Mouse (Mus musculus): ENCODE results near the gene Gpc5. TPM values are rescaled to one million over a fixed set of nuclear protein-coding genes. Genes with fewer than 3 reads are reported as not detected.

The Gpc5 gene
- total and polyA plus RNA-seq, 3 experiments, result 0.14 TPM; not detected in 2

DNA sequence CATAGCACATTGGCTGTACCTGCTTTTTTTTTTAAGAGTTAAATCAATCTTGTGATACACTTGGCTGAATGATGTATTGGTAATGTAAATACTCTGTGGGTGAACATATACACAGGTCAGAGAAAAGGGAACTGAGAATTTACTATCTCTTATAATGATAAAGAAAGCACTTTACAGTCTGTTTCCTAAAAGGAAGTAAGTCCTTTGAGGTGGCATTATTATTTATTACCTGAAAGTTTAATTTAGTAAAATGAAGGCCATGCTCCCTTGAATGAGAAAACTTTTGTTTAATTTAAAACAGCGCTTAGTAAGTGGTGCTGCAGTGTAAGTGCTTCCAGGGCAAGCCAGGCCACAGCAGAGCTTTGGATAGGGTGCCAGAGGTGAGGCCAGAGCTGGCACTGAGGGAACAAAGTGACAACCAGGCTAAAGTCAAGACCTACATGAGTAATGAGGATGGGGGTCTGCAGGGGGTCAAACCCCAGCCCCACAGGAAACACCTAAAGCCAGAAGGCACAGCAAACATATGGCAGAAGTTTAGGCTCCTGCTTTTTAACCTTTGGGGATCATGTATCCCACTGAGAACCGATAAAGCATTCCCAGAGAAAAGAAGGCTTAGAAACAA lies 315.4 kb downstream of the Gpc5 start:
- in situ Hi-C loops (cut with MboI; ENCODE audit: low pct_ligation_motif_present, low pct_unique_long_range_greater_than_20kb, low sequenced_read_pairs), result no loop called here
- no peaks in the 10 kb centered on the region for H3K79me2 ChIP-seq (replicated peaks; ENCODE audit: control insufficient read depth, extremely low read depth, insufficient read depth, poor library complexity, severe bottlenecking)
- no peaks in the 10 kb centered on the region for H3K36me3 ChIP-seq (replicated peaks in 1 of 2; ENCODE audit: control insufficient read depth in 1 of 2, insufficient read depth in 1 of 2, low read length in 1 of 2)
- H3K9ac ChIP-seq (ENCODE audit: insufficient read depth, low read depth), result no peak overlapping the region
- H3K4me3 ChIP-seq (replicated peaks in 1 of 3; ENCODE audit: low read depth in 2 of 3, low read length in 2 of 3, poor library complexity in 1 of 3), result no peak overlapping the region
- peaks cover 4% of the 10 kb centered on the region for H3K9me3 ChIP-seq (replicated peaks; ENCODE audit: low read length)
- H3K27ac ChIP-seq (ENCODE audit: insufficient read depth, low read depth), result no peak overlapping the region
- H3K4me2 ChIP-seq (ENCODE audit: insufficient read depth, low read depth, poor library complexity, severe bottlenecking), result no peak overlapping the region
- dilution Hi-C loops (cut with MboI; ENCODE audit: extremely low pct_ligation_motif_present, extremely low pct_unique_long_range_greater_than_20kb, low sequenced_read_pairs), result no loop called here
- H3K27me3 ChIP-seq (replicated peaks), result no peaks in the 10 kb centered on the region
- DNase-seq (ENCODE audit: extremely low read depth), result no peak
- no peak for TF ChIP-seq KAT2A (IDR thresholded peaks at IDR 0.05; ENCODE audit: insufficient replicate concordance, low read length)
- no peak for TF ChIP-seq ZC3H11A (IDR thresholded peaks at IDR 0.05; ENCODE audit: low read depth, low read length)
- no peak for TF ChIP-seq ZNF384 (IDR thresholded peaks at IDR 0.05; ENCODE audit: low read depth, low read length)
- no peak for TF ChIP-seq RCOR1 (conservative IDR thresholded peaks at IDR 0.05; ENCODE audit: low read depth, low read length)
- TF ChIP-seq HCFC1 (IDR thresholded peaks at IDR 0.05; ENCODE audit: low read depth, low read length), result no peak
- no peak for TF ChIP-seq MAX (IDR thresholded peaks at IDR 0.05; ENCODE audit: low read length)
- no peak for TF ChIP-seq SMC3 (IDR thresholded peaks at IDR 0.05; ENCODE audit: low read depth, low read length)
- TF ChIP-seq ETS1 (conservative IDR thresholded peaks at IDR 0.05; ENCODE audit: low read depth, low read length), result no peak
- no peak for TF ChIP-seq USF2 (conservative IDR thresholded peaks at IDR 0.05; ENCODE audit: low read depth, low read length)
- no peak for TF ChIP-seq NELFE (IDR thresholded peaks at IDR 0.05; ENCODE audit: low read depth, low read length)
- no peak for TF ChIP-seq MXI1 (IDR thresholded peaks at IDR 0.05; ENCODE audit: low read depth, low read length)
- TF ChIP-seq TBP (conservative IDR thresholded peaks at IDR 0.05; ENCODE audit: low read depth, low read length), result no peak
- no peak for TF ChIP-seq POLR2AphosphoS2 (IDR thresholded peaks at IDR 0.05; ENCODE audit: low read depth, low read length)
- no peak for TF ChIP-seq ELF1 (IDR thresholded peaks at IDR 0.05; ENCODE audit: low read depth, low read length)
- no peak for TF ChIP-seq CTCF (conservative IDR thresholded peaks at IDR 0.05 in 1 of 2, IDR thresholded peaks at IDR 0.05 in 1 of 2; ENCODE audit: low read depth in 2 of 2, low read length in 2 of 2)
- TF ChIP-seq BHLHE40 (IDR thresholded peaks at IDR 0.05; ENCODE audit: low read depth, low read length), result no peak
- TF ChIP-seq MEF2A (IDR thresholded peaks at IDR 0.05; ENCODE audit: borderline replicate concordance, low read depth, low read length), result no peak
- TF ChIP-seq ZMIZ1 (IDR thresholded peaks at IDR 0.05; ENCODE audit: low read depth, low read length), result no peak
- no peak for TF ChIP-seq MYC (IDR thresholded peaks at IDR 0.05; ENCODE audit: low read depth, low read length)
- no peak for TF ChIP-seq IRF4 (IDR thresholded peaks at IDR 0.05; ENCODE audit: low read depth, low read length)
- no peaks in the 10 kb centered on the region for H3K4me1 ChIP-seq (ENCODE audit: control insufficient read depth in 1 of 2, insufficient read depth in 2 of 2)

DNA sequence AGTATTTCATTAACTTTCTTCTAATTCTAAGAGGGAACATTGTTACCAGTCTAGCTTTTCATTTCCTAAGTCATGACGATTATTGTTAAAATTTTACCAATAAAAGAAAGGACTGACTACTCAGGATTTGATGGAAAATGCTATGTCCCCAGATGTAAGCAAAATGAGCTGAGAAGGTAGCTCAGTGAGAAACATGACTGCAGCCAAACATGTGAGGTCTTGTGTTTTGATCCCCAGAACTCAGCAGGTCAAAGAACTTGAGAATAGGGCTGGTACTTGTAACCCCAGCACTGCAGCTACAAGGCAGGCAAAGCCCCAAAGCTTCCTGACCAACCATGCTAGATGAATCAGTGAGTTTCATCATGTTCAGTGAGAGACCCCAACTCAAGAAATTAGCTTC lies 318.9 kb downstream of the Gpc5 start:
- Histone ChIP-seq H3K4me3 (replicated peaks in 1 of 3; ENCODE audit: low read depth in 2 of 3, low read length in 2 of 3, poor library complexity in 1 of 3) (no peak overlapping the region), H3K27ac (ENCODE audit: insufficient read depth, low read depth) (no peak overlapping the region), H3K9ac (ENCODE audit: insufficient read depth, low read depth) (no peak overlapping the region), H3K27me3 (replicated peaks) (no peaks in the 10 kb centered on the region), H3K36me3 (replicated peaks in 1 of 2; ENCODE audit: control insufficient read depth in 1 of 2, insufficient read depth in 1 of 2, low read length in 1 of 2) (no peaks in the 10 kb centered on the region), H3K9me3 (replicated peaks; ENCODE audit: low read length) (peaks cover 2% of the 10 kb centered on the region), H3K79me2 (replicated peaks; ENCODE audit: control insufficient read depth, extremely low read depth, insufficient read depth, poor library complexity, severe bottlenecking) (no peaks in the 10 kb centered on the region), H3K4me1 (ENCODE audit: control insufficient read depth in 1 of 2, insufficient read depth in 2 of 2) (no peaks in the 10 kb centered on the region), H3K4me2 (ENCODE audit: insufficient read depth, low read depth, poor library complexity, severe bottlenecking) (no peak overlapping the region)
- in situ Hi-C loops (cut with MboI; ENCODE audit: low pct_ligation_motif_present, low pct_unique_long_range_greater_than_20kb, low sequenced_read_pairs), result no loop called here
- DNase-seq (ENCODE audit: extremely low read depth), result no peak
- dilution Hi-C loops (cut with MboI; ENCODE audit: extremely low pct_ligation_motif_present, extremely low pct_unique_long_range_greater_than_20kb, low sequenced_read_pairs), result no loop called here
- TF ChIP-seq PAX5 (IDR thresholded peaks at IDR 0.05; ENCODE audit: low read length), result no peak
- no peak for TF ChIP-seq MEF2A (IDR thresholded peaks at IDR 0.05; ENCODE audit: borderline replicate concordance, low read depth, low read length)

Measured in CH12.LX (cell line).